Mouse (Mus musculus) thymus, postnatal 14 days (tissue): ENCODE results near the gene Foxd2.

Experiments used
- DNase-seq: peaks from one replicate; pipeline ENCODE4 v3.0.0; 2021

Gene Foxd2

DNA sequence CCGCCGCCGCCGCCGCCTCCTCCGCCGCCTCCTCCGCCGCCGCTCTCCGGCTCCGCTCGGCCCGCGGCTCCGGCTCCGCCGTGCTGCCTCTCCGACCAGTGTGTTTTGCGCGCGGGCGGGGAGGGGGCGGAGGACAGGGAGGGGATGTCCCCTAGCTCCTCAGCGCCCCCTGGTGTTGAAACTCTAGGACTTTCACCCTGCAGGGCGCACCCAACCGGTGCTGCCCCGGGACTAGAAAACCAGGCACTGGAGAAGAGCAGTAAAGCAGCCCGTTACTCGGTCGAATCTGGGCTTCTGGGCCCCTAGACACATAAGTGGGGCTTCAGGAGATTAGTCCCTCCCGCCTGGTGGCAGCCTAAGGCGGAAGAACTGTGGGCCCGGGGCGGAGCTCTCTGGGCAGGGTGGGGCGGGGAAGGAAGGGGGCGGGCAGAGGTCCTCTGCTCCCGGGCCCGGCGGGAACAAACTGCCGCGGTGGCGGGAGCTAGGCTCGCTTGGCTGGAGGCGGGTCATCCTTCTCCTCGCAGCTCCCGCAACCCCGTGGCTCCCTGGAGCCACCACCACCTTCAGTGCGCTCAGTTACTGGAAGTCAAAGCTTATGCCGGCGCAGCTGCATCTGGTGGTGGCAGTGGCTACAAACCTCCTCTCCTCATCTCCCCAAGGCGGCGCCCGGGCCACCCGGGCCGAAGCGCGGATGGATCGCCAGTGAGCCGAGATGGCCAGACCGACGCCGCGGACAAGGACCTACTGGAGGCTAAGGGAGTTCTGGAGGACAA lies at the start of gene Foxd2:
TSS of gene Foxd2 (minus strand) at position 45 of the 773 bp plus-strand sequence.
- DNase-seq: peak; percentile 93

DNA sequence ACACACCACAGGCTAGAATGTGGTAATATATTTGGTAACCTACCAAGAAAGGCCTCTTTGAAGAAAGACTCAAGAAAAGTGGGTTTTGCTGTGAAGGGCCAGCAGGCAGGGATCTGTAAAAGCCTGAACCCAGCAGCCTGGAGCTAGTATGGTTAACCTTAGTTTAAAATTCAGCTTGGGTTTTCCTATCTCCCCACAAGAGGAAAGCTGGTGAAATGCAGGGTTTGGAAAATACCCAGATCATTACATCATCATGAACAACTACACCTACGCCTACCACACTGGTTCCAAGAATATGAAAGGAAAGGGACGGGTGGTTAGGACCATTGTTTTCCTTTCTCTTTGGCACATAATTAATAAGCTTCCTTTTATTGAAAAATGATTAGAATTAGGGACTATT lies 49.6 kb upstream of the Foxd2 start:
- no peak for DNase-seq

DNA sequence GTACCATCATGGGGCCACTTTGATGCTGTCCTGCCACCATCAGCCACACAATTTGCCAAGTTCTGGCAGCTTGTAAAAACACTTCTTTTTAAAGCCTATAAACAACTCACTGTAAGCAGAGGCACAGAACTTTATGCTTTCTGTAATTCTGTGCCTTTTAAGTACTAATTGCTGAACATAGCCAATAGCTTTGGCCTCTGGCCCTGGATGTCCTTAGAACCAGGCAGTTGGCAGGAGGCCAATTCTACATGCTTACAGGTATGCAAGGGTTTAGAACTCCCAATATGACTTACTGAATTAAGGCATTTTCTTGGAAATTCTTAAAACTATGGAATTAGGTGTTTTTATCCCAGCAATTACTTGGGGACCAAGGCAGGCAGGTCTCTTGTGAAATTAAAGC lies 48.7 kb upstream of the Foxd2 start:
- DNase-seq: no peak

DNA sequence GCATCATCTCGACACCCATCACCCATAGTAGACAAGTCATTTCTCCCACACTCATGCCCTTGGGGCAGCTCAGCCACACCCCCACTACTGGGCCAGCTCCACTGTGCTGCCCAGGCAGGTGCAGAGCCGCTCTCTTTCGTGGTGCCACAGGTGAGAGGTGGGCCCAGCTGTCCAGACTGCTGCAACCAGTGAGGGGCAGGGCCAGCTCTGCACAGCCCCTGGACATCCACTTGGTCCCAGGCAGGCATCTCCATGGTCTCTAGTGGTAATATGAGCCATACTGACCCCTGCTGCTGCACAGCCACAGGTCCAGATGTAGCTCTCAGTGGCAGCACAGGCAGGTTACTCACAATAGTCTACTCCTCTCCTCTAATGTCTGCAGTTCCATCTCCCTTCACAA lies 44.5 kb upstream of the Foxd2 start:
- DNase-seq: no peak

DNA sequence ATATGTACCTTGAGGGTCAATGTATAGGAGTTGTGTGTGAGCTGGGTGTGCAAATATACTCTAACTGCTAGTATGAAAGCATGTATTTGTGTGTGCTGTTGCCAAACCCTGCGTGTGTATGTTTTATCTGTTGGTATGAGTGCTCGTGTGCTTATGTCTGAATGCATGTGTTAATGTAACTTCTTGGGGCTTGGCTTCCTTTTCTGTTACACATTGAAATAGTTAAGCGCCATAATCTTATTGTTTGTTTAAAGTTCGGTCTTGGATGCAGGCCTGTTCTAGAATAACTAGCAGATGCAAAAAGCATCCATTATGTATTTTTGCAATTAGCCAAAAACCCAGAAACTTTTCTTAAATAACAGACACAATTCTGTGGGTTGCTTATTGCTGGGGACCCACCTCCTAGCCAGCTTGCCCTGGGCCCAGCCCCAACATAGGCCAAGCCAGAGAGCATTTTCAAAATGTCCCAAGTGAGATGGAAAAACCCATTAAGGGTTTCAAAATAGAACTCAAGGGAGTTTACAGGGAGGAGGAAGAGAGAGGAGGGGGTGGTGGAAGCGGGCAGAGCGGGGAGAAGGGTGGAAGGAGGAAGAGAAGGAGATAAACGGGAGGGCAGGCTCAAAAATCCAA lies 39.3 kb upstream of the Foxd2 start:
- DNase-seq: no peak

DNA sequence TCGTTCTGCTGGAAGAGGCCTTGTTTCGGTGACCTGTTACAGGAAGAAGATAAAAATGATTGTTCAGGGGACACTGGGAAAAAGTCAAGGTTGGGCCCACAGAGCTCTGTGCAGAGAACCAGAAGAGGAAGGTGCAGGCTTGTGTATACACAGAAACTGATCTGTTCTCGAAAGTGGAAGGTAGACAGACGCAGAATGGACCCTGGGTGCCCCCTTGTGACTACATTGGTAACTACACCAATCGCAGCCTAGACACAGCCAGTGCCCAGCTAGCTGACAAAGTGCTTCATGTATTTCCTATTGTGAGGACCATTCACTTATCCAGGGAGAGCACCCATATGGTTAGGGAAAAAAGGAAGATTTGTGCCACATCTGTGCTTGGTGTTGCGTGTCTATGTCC lies 38.7 kb upstream of the Foxd2 start:
- peak; percentile 62 for DNase-seq

DNA sequence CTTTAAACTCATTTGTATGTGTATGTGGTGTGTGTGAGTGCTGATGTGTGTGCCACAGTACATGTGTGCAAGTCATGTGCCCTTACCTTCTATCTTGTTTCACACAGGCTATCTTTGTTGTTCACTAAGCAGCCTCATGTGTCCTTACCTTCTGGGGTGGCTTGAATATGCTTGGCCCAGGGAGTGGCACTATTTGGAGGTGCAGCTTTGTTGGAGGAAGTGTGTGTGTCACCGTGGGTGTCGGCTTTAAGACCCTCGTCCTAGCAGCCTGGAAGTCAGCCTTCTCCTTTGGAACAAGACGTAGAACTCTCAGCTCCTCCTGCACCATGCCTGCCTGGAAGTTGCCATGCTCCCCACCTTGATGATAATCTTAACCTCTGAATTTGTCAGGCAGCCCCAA lies 37.7 kb upstream of the Foxd2 start:
- DNase-seq: no peak

DNA sequence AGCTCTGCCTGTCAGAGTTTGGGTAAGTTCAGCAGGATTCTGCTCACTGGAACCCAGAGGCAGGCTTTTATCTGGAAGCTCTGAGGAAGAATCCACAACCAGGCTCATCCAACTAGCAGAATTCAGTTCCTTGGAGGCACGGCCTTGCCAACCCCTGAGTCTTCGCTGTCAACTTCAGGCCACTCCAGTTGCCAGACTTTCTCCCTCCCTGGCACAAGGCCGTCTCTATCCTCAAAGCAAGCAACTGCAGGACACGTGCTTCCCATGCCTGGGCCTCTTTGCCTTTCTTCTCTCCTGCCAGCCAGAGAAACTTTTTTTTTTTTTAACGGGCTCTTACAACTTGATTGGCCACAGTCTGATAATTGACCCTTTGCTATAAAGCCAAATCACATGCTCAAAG lies 36.3 kb upstream of the Foxd2 start:
- DNase-seq: no peak

DNA sequence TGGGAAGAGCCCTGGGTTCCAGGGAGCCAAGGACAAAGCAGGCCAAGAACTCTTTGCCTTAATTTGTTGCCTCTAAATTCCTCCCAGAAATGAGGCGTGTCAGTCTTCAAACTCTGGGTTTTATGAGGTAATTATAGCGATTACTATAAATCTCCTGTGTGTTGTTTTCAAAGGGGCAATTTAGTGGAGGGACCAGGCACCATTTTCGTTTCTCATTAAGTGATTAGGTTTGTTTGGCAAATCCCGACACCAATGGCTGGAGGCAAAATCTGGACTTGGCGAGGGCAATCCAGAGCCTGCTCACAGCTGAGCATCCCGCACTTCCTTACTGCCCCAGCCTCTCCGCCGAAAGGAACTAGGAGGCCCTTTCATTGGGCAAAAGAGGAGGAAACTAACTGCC lies 33.9 kb upstream of the Foxd2 start:
- DNase-seq: no peak

DNA sequence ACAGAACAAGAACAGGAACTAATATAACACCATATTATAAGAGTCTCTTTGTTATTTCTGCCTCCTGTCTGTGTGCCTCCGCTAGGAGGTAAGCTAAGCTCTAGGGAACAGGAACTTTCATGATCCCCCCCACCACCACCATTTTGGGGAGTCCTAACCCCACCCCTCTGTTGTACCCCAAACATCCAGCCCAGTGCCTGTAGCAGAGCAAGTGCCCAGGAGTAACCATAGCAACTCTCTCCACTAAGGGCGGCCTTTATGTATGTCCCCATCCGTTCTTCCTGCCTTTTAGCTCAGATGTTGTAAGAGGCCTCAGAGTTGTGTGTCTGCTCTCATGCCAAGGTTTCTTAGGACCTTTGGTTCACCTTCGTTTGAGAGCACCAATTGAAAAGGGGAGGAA lies 33.4 kb upstream of the Foxd2 start:
- no peak for DNase-seq

DNA sequence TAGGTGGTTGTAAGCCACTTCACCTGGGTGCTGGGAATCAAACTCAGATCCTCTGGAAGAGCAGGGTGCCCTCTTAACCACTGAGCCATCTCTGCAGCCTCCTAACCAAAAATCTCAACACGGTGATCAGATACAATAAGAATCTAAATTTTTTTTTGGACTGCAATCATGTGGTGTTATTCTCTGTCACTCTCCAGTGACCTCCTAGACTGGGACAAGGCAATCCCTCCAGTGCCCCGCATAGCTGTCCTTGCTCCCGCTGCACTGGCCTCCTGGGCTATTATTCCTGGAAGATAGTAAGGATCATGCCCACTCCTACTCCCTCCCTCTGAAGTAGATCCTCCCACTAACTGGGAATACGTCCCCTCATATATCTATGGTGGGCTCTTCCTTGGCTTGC lies 32.6 kb upstream of the Foxd2 start:
- no peak for DNase-seq

DNA sequence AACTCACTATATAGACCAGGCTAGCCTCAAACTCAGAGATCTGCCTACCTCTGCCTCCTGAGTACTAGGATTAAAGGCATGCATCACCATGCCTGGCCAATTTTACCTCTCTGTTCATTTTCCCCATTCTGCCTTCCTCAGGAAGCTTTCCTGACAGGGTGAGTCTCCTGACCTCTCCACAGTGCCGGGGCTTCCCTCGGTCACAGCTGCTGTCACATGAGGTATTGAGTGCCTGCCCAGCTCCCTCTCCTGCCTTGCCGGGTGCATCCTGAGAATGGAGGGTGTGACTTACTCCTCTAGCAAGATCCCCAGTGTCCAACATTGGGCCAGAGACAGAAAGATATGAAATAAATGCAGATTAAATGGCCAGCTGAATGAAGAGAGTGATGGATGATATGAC lies 29.6 kb upstream of the Foxd2 start:
- no peak for DNase-seq

DNA sequence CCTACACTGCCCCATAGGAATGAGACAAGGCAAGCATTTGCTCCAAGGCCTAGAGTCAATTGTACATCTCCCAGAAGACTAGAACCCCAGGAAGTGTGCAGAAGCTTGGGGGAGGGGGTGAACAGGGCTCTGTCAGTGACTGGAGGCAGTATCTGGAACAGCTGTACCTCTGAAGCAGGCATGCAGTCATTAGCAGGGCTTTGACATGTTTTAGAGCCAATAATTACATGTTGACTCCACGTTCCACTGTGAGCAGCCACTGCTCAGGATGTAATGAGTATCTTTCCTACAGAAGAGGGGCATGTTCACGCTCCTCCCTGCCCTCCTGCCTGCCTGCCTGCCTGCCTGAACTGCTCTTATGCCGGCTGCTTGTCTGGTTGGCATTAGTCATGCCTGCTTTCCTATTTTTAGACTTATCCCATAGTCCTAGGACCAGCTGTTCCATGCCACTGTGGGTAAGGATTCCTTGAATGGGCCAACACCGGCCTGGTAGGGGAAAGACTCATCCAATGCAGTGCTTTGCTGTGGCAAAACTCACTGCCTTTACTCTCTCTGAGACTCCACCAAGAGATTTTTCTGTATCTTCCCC lies 28.9 kb upstream of the Foxd2 start:
- no peak for DNase-seq

DNA sequence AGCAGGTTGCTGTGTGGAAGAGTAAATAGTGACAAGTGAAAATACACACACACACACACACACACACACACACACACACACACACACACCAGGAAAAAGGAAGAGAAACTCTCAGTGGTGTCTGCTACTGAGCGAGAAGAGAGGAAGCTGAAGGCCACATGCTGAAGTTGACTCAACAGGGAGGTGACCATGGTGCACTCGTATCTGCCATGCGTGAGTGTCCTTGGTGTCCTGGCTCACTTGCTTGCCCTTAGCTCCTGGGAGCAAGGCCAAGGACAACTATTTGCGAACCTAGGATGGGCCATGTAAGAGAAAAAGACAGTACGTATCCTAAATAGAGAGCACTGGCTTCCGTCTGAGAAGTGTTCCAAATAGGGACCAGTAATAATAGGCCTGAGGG lies 25.5 kb upstream of the Foxd2 start:
- no peak for DNase-seq

DNA sequence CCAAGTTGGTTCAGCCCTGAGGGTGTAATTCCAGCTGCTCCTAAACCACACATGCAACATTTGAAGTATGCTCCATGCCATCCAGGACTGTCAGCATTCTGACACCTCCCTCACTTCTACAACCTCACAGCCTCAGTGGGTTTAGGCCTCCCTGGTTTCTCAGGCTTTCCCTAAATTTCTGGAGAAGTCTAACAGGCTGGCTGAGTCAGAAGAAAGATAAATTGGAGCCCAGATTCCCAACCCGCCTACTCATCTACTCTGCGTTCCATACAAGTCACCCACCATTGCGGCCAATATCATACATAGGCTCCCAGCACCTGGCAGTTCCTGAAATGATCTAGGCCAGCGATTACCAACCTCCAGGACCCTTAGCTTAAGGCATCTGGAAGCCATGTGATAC lies 24.1 kb upstream of the Foxd2 start:
- DNase-seq: no peak

DNA sequence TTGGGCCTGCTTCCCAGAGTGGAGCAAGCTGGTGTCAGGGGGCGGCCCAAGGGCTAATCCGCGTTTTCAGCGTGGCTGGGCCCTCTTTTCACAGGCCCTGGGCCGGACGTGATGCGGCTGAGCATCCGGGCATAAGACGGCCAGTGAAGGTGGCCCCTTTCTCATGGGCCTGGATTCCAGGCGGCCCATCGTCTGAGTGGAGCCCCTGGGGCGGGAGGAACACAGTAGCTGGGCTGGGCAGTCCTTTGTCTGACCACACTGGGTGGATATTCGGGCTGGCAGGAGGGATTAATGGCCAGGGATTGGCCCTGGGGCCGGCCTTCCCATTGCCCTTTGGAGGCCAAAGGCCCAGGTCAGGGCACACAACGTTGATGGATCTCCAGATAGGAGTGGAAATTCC lies 20.5 kb upstream of the Foxd2 start:
- no peak for DNase-seq

DNA sequence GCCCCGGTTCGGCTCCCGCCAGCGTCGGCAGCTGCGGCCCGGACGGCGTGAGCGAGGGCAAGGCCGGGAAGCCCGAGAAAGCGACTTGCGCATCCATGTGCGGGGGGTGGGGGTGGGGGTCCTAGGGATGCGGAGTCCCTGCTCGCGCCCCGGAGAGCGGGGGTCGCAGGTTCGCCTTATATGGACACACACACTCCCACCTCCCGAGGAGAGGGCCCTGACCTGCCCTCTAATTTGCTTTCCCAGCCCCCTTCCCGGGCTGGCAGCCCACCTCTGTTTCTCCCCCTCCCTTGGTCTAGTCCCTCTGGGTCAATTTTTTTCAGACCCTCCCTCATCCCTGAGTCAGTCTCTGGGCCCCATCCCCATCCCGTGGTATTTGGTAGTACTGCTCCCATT lies 17.2 kb upstream of the Foxd2 start, which contains the start of gene Foxe3:
TSS of gene Foxe3 (minus strand) at position 97 of the 396 bp plus-strand sequence.
- DNase-seq: no peak

DNA sequence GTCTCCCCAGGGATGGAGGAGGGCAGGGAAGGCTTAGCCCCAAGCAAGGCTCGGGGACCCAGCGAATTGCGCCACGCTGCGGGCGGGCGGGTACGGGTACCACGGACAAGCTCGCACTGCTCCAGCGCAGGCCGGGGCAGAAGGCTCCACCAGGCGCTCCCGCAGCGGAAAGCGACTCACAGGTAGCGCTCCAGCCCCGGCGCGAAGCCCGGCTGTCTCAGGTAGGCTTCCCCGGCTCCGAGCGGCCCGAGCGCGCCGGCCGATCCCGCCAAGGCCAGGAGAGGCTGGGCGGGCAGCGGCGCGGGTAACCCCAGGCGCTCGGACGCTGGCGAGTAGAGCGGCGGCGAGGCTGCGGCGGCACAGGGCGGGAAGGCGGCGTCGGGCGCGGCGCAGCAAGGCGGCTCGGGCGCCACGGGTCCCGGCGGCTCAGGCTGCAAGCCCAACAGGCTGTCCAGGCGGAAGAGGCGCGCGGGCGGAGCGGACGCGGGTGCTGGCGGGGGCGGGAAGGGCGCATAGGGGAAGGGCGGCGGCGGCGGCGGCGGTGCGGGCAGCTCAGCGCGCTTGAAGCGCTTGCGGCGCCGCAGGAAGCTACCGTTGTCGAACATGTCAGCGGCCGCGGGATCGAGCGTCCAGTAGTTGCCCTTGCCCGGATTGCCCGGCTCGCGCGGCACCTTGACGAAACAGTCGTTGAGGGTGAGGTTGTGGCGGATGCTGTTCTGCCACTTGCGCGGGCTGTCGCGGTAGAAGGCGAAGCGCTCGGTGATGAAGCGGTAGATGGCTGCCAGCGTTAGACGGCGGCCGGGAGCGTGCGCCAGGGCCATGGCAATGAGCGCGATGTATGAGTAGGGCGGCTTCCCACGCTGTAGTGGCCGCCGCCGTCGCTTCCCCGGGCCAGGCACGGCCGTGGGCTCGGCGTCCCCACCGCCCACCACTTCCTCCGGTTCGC lies 16.6 kb upstream of the Foxd2 start:
- DNase-seq: no peak

DNA sequence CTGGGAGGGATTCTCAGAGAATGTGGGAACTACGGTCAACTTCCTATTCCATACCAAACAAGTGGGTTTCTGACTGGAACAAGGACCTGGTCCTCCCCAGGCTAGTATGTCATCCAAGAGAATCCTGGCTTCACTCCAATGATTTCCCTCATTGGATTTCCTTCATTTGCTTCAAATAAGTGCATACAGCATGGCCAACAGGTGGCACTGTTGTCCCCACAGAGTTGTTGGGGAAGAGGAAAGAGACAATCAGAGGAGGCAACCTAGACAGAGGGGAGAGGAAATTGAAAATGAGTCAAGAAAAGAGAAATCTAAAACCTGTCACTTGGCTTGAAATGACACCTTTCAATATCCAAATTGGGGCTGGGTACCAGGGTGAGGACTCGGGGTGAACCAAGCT lies 8.4 kb upstream of the Foxd2 start:
- DNase-seq: peak; percentile 56

DNA sequence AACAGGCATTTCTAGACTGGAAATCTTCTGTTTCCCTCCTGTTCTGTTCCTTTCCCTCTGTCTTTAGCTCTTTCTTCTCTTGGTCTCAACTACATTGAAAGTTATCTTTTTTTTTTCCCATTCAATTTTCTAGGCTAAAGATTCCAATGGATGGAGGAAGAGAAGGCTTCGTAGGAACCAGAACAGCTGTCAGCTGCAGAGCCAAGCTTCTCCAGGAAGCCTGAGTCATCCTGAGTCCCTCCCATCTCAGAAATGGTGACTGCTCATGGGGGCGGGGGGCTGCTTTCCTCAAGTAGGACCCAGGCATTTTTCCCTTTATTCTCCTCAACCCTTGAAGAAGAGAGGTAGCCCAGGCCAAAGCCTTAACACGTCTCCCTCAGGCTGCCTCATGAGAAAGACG lies 7.4 kb upstream of the Foxd2 start:
- no peak for DNase-seq

DNA sequence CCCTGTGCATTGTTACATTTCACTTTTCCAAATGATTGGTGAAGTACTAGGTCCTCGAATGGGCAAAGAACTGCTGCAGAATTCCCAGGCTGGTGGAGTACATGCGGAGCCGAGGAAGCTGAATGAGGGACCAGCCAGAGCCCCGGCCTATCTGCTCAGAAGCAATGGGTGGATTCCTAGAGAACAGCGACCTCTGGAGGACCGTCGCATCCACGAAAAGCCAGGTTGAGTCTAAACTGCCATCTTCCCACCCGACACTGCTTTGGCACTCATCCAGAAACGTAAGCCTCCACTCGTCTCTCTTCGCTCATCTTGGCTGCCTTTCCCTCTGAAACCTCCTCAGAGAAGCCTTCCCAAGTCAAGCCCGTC lies 4.9 kb upstream of the Foxd2 start:
- DNase-seq: peak; percentile 35

DNA sequence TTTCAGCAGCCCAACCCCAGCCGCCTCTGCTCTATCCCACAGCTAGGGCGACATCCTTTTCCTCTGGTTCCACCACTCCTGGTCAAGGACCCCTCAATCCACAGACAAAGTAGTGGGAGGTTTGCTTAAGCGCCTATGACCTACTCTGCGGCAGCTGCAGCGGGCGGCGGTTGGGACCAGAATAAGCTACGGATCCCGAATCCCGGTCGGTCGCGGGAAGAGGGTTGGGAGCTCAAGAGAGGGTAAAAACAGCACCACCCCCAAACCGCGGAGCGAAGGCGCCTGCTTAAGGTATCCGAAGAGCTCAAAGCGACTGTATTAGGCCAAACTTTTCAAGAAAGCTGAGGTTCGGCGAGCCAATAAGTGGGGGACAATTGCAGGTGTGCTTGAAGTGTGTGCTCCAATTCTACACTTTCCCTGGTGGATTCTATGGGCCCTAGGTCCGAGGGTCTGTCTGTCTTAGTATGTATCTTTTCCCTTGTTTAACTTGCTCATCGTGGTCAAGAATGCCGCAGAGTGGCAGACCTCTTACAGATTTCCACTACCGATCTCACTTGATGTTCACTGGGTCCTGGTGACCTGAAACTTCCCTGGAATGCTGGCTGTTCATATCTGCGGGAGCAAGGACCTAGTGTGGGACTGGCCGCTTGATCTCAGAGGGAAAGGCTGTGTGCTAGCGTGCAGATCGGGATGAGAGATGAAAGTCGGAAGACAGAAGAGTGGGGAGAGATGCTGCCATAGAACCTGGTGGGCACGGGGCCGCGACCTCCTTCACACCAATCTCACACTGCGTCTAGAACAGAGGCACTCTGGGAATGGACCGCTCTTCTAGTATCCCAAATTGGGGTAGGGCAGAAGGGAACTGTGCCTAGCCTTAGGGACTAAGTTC lies 4.3 kb upstream of the Foxd2 start:
- DNase-seq: no peak
